Mouse (Mus musculus): ENCODE measurements around the gene Olfr1417.
"Not testable (repeated sequence)": the region's sequence is repeated elsewhere in the genome, so short reads cannot be mapped to it uniquely, and the experiment has no call there.

Olfr1417 gene

DNA sequence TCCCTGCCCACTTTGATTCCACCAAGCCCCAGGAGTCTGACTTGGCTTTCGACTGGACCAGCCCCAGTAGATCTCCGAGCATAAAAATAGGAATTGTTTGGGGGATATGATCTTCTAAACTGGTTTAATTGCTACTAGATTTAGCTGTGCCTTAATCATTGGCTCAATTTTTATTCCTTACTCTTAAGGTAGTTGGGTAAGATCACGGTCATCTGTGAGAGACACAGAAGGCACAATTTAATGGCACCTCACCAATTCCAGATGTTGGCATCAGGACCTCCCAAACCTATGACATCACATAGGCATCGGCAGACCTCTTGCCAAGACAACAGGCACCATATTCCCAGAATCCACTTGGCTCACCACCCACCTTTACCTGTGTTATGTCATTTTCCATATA, at the start of gene Olfr1417:
Gene Olfr1417 (minus strand): TSS at position 101 of the 400 bp plus-strand sequence.
- in situ Hi-C loops (cut with MseI, MboI): no loop called here

DNA sequence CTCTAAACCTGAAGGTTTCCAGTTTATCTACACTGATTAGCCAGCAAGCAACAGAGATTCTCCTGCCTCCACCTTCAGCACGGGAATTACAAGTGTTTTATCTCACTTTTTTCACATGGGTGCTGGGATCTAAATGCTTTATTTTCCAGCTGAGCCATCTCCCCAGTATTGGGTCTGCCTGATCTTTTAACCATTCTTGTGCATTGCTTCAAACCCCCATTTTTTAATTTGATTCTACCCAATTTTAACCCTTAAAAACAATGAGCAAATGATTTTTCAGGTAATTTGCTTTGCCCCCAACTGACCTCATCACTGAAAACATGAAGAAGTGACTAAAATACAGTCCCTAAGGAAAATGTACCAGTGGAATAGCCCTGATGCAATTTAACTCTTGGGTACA, 47.2 kb upstream of the Olfr1417 start, which contains the start of gene Olfr1420:
Gene Olfr1420 (plus strand): TSS at position 301 of the 400 bp plus-strand sequence.
- in situ Hi-C loops (cut with MseI, MboI): no loop called here

DNA sequence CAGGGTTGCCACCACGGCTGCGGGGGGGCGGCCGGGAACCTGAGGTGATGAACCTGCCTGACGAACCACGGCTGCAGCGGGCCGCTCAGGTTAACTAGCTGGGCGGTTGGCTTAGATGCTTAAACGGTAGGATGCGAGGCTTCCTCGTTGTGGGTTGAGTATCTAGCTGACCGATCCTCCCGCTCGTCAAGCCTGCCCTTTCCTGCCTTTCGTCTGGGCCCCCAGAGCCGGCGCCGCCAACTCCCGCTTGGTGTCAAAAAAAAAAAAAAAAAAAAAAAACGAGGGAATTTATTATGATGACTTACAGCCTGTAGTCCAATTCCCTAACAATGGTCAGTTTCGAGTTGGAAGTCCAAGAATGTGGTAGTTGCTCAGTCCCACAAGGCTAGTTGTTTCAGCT, 39.4 kb upstream of the Olfr1417 start:
- in situ Hi-C loops (cut with MseI, MboI): not testable (repeated sequence)

DNA sequence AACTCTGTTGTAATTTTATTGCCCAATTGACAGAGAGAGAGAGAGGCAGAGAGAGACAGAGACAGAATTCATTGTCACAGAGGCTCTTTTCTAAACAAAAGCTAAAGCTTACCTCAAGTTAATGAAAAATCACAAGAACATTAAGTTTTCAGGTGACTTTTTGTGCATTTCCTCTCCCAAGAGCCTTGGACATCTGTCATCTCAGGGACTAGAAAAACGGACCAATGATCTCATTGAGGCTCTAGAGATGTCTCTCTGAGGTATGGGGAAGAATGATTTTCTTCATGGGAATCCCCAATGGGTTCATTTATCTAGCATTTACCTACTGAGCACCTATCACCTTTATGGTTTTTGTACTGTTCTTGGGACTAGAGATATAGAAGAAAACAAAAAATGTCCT, 36.0 kb upstream of the Olfr1417 start, which contains the start of gene Olfr1419:
Gene Olfr1419 (minus strand): TSS at position 101 of the 400 bp plus-strand sequence.
- in situ Hi-C loops (cut with MseI, MboI): no loop called here

DNA sequence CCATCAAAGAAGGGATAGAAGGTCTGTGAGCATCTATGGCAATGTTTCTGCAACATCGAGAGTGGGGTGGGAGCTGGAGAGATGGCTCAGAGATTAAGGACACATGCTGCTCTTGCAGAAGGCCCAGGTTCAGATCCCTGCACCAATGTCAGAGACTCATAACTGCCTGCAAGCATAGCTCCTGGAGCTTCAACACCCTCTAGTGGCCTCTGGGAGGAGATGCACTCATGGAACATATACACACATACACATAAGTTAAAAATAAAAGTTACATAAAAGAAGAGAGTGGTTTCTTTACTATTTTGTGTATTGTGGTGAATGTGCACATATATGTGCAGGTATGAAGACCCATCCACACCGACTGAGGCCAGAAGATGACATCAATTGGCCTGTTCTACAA, 28.8 kb upstream of the Olfr1417 start:
- in situ Hi-C loops (cut with MseI, MboI): no loop called here

DNA sequence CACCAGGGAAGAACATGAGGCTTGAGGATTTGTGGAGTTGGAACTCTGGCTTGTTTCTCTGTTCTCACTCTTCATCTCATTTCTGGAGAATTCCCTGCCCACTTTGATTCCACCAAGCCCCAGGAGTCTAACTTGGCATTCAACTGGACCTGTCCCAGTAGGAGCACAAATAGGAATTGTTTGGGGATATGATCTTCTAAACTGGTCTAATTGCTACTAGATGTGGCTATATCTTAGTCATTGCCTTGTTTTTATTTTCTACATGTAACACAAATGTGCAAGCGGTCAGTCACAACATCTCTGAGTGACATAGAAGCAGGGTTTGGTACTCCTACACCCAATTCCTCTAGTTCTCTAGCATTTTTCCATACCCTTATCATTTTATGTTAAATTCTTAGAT, 21.9 kb upstream of the Olfr1417 start, which contains the start of gene Olfr1418:
Gene Olfr1418 (minus strand): TSS at position 101 of the 400 bp plus-strand sequence.
- in situ Hi-C loops (cut with MseI, MboI): no loop called here

DNA sequence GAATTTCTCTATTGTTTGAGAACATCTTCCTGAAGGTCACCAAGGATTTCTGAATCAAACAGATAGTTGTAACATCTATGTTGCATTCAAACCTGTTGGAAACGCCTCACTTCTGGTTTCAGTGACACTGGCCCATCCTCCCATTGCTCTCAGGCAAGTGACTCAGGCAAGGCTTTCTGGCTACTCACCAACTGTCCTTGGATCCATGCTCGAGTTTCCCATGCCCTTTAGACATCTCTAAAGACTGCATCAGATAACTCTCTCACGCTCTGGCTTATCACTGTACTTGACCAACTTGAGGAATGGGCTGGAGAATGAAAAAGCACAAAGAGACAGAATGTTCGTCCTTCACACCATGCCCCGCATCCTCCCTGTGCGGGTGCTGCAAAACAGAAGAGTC, 17.5 kb upstream of the Olfr1417 start:
- in situ Hi-C loops (cut with MseI, MboI): no loop called here

DNA sequence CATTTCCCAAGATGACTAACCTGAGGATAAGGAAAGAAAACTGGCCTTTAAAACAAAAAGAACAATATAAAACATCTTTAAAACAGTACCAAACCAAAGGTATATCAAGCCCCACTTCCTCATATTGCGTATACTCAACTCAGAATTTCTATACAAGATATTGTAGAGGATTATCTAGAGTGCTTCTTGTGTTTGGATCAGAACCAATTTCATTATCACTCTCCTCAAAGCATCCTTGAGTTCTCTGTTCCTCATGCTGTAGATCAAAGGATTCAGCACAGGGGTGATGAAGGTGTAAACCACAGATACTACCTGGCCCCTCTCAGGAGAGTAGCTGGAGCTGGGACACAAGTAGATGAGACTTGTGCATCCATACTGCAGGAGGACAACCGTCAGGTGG, 15.8 kb upstream of the Olfr1417 start:
- in situ Hi-C loops (cut with MseI, MboI): no loop called here

DNA sequence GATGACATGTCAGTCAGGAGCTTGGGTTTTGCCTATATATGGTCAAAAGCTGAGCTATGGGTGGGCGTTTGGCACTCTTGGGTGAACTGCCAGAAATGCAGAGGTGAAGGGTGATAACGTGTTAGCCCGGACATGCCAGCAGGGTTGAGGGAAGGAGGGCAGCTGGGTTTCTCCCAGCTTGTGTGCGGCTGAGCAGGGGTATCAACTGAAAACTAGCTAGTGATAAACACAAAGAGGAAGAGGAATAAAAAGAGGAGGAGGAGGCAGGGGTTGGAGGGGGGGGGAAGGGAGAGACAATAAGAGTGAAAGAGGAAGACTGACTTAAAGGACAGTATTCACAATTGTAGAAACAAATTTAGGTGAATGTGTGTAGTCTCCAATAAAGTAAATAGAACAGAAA, 13.6 kb upstream of the Olfr1417 start:
- in situ Hi-C loops (cut with MseI, MboI): no loop called here

DNA sequence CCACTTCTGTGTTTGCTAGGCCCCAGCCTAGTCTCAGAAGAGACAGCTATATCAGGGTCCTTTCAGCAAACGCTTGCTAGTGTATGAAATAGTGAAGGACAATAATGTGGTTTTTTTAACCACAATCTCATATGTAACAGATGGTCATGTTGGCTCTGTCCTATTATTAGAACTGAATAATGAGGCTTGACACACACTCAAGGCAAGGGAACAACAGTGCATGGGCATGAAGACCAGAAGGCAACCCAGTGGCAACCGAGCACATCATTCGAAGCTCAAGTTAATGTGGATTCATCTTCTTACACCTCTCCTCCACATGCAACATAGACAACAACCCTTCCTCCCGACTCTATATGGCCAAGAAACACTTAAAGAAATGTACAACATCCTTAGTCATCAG, 7.3 kb upstream of the Olfr1417 start:
- in situ Hi-C loops (cut with MseI, MboI): no loop called here

DNA sequence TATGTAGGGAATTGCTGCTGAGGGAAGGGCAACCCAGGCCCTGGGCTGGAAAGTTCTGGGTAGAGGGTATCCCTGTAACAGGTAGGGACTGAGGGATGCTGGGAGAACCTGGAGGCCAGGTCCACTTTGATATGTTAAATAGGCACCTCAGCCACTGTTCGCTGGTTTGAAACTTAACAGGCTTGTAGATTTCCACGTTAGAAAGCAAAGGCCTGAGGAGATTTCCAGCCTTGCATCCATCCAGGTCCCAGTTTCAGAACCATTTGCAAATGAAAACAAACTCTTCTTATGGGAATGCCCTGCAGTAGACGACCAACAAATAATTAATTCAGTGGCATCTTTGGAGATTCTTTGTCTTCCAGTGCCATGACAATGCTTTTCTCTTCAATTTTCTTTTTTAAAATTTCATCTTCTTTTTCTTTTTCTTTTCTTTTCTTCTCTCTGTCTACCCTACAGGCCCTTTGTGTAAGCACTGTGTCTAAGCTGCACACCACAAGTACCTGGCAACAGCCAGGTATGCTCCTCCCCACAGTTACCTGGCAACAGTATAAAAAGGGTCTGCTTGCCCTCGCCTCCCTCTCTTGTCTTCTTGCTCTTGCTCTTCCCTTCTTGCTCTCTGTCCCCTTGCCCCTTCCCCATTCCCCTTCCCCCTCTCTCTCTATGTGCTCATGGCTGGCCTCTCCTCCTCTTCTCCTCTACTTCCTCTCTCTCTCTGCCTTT, 15.5 kb downstream of the Olfr1417 start:
- in situ Hi-C loops (cut with MseI, MboI): no loop called here

DNA sequence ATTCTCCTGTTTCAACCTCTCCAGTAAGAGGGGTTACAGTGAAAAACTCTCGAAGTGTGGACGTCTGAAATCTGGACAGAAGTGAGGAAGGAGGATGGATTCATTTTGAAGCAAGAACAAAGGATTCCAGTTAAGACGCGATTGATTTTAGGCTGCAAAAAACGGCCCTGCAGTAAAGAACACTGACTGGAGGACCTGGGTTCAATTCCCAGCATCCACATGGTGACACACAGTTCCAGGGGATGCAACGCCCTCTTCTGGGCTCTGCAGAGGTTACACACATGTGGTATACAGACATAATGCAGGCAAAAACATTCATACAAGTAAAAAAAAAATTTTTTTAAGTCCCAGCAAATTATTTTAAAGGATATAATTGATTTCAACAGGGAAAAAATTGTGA, 18.8 kb downstream of the Olfr1417 start:
- in situ Hi-C loops (cut with MseI, MboI): no loop called here

DNA sequence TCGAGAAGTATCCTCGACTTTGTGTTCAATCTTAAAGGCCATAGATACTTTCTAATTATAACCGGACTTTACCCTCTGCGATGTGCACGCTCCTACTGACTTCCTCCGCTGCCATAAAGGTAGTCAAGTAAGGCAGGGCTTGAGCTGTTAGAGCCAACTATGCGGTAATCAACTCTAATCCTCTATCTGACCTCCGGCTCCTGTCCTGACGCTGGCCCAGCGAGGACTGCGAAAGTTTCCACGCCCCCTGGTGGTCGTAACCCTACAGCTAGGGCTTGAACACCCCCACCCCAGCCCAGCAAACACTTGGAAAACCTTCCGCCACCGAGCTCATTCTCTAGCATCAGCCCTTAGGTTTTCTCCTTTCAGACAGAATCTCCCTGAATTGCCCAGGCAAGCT, 19.2 kb downstream of the Olfr1417 start:
- in situ Hi-C loops (cut with MseI, MboI): loop anchor here in 1 of 2 experiments (10.0 kb wide), 1 partner anchor 95 kb away; the partner anchor contains the start of gene Patl1

DNA sequence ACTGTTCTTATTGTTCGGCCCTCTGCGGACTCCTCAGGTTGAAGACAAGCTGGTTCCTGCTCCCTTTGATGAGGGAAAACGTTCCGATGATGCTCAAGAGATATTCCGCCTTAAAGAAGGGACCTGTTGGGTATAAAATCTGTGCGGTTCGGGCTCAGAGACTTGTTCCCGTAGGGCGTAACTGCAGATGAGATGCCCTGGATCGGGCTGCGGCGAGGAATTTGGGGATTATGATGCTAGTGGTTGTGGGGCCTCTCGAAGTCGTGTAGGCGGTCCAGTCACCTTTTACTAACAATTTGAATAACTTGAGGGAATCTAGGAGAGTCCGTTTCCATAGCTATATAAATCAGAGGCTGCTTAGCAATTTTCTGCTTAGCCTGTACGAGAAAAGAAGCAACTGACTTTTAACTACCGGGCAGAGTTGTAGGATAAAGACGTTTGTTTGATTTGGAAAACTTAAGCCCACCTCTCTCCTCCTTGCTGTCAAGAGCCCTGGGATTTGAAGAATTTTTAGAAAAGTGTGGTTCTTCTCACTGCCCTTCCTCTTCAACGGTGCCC, 19.8 kb downstream of the Olfr1417 start, which contains the start of gene Stx3:
Gene Stx3 (minus strand): TSS at position 261 of the 558 bp plus-strand sequence.
- in situ Hi-C loops (cut with MseI, MboI): loop anchor here in 1 of 2 experiments (10.0 kb wide), 1 partner anchor 96 kb away; the partner anchor contains the start of gene Patl1

DNA sequence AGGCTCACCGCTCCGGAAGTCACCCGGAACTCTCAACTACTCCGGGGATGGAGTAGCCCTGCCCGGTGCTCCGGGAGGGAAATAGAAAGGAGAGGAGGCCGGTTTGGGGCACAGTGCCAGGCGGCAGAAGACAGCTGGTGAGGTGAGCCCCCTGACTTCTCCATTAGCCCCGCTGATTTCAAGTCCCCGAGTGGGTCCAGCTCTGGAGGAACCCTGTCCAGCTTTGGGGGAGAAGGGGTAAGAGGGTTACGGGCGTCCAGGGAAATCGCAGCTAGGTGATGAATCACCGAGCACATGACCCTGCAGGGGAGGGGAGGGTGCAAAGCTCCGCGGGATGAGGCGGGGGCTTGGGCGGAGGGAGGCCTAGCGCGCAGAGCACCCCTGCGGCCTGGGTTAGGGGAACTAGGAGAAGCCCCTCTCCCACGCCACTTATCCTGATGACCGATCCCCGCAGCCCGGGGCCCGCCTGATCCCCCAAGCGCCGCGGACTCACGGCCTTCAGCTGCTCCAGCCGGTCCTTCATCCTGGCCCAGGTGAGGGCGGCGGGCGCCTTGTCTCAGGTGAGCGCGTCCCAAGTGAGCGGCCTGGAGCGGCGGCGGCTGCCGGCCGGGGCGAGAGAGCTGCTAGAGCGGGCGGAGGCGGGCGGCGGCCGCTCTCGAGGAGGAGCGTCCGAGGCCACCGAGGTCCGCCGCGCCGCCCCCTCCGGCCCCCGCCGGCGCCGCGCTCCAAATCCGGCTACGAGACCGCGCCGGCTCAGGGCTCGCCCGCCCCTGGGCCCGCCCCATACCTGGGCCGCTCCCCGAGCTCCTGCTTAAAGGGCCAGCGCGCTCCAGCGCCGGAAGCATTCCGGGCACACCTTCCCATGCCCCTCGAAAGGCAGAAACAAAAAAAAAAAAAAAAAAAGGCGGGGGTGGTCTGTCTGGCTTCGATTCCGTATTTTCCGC, 20.5 kb downstream of the Olfr1417 start:
- in situ Hi-C loops (cut with MseI, MboI): loop anchor here in 1 of 2 experiments (10.0 kb wide), 1 partner anchor 96 kb away; the partner anchor contains the start of gene Patl1

DNA sequence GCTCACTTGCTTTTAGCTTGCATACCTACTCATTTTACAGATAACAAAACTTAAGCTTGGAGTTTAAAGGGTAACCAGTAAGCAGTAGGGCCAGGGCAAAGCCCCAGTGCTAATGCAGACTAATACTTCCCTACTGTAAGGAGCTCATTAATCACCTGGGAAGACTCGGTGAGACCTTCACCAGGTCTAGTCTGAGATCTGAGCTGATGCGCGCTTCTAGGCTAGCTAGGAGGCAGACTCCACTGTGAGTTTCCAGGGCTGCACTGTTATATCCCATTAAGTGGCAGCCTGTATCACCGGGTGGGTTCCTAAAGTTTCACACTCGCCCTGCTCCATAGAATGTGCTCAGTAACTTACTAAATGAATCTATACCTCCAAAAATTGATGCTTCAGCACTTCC, 21.4 kb downstream of the Olfr1417 start:
- in situ Hi-C loops (cut with MseI, MboI): loop anchor here in 1 of 2 experiments (10.0 kb wide), 1 partner anchor 97 kb away; the partner anchor contains the start of gene Patl1

DNA sequence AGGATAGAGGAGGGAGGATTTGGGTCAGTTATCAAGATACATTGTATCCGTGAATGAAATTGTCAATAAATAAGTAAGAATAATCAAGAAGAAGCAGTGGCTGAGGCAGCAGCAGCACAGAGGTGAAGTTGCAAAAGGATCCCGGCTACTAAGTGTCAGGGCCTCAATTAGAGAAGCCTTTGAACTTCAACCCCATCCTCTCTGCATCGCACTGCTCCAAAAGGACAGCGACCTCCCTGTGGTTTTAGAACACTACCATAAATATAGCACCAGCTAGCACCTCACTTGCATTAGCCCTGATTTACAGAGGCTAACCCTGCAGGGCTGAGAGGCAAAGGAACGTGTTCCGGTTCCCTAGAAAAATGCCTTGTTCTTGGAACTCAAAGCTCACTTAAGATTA, 22.3 kb downstream of the Olfr1417 start:
- in situ Hi-C loops (cut with MseI, MboI): loop anchor here in 1 of 2 experiments (10.0 kb wide), 1 partner anchor 98 kb away; the partner anchor contains the start of gene Patl1

DNA sequence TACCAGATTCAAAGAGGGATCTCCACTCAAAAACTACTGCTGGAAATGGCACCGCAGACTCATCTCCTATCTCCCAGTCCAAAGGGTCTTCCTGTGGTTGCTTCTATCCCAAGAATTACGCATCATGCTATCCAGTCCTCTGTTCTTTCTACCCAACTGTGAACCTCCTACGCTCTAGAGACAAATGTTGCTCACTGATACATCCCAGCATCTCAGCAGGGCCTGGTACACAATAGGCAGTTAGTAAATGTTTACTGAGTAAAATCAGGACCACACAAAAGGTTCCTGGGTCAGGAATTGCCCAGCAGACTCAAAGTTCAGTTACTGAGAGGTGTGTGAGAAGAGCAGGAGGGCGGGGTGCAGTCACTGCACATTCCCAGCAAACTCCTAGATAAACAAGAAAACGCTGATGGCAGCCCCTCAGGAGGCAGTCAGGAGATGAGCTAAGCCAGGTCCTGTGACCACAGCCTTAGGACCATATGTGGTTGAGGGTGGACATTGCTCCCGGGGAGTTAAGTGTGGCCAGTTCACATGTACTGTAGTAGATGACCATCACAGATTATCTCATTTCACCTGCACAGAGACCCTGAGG, 24.2 kb downstream of the Olfr1417 start:
- in situ Hi-C loops (cut with MseI, MboI): loop anchor here in 1 of 2 experiments (10.0 kb wide), 1 partner anchor 100 kb away; the partner anchor contains the start of gene Patl1

DNA sequence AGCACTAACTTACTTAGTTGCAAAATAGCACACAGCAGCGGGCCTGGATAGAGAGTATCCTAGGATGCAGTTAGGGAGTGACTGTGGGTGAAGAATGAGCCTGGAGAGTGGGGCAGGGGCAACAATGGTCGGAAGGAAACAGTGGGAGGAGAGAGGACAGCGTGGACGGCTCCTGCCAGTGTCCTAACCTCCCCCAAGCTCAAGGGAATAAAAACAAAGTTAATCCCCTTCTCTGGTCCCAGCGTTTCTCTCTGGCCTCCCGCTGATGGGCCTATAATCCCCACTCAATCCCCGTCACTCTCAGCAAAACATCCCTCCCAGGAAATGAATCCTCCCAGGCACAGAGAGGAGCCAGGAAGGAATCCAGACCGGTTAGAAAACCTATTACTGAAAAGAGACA, 25.4 kb downstream of the Olfr1417 start:
- in situ Hi-C loops (cut with MseI, MboI): loop anchor here in 1 of 2 experiments (10.0 kb wide), 1 partner anchor 101 kb away; the partner anchor contains the start of gene Patl1

DNA sequence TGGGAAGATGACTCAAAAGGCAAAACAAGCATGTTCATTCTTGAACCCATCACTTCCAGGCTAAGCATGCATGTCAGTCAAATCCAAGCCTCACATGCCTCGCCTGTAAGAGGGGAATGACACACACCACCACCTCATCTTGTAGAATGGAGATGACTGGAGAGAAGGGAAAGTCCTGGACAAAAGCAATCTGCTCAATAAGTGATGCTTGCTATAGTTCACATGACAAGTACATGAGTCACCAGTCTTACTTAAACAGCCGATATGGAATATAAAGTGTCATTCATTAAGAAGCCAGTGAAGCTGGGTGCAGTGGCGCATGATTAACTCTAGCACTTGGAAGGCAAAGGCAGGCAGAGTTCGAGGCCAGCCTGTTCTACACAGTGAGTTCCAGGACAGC, 25.9 kb downstream of the Olfr1417 start:
- in situ Hi-C loops (cut with MseI, MboI): loop anchor here in 1 of 2 experiments (10.0 kb wide), 1 partner anchor 102 kb away; the partner anchor contains the start of gene Patl1

All from mouse trophoblast stem cell (cell line).